Mouse (Mus musculus) forebrain, embryonic 12.5 days (tissue): Measurements from ENCODE around the gene Gm5269. TPM values are rescaled to one million over a fixed set of nuclear protein-coding genes. Genes with fewer than 3 reads are reported as not detected.

ENCODE experiments used
- ATAC-seq: fragments of 200-750 bp; cut with Nextera tagmentation; 2 replicates; pipeline ENCODE4 v1.8.0; 2017; ENCODE audit warnings: moderate TSS enrichment; ENCODE audit not compliant: low FRiP score
- H3K27ac ChIP-seq: fragments of 300-500 bp; sonication (generic); 2 replicates; pipeline ENCODE4 v1.5.1; 2016; ENCODE audit warnings: mild to moderate bottlenecking
- H3K27me3 ChIP-seq: fragments of 300-500 bp; sonication (generic); 2 replicates; pipeline ENCODE4 v1.6.1; 2016; ENCODE audit warnings: mild to moderate bottlenecking
- H3K36me3 ChIP-seq: fragments of 300-500 bp; sonication (generic); replicated peaks from 2 replicates; pipeline ENCODE4 v1.6.1; 2016; ENCODE audit warnings: mild to moderate bottlenecking
- H3K4me1 ChIP-seq: fragments of 300-500 bp; sonication (generic); 2 replicates; pipeline ENCODE4 v1.6.1; 2016
- H3K4me2 ChIP-seq: fragments of 300-500 bp; sonication (generic); 2 replicates; pipeline ENCODE4 v1.6.1; 2016; ENCODE audit warnings: mild to moderate bottlenecking, moderate library complexity
- H3K4me3 ChIP-seq: fragments of 300-500 bp; sonication (generic); replicated peaks from 2 replicates; pipeline ENCODE4 v1.5.1; 2016; ENCODE audit warnings: mild to moderate bottlenecking
- H3K9ac ChIP-seq: fragments of 300-500 bp; sonication (generic); 2 replicates; pipeline ENCODE4 v1.6.1; 2016; ENCODE audit warnings: mild to moderate bottlenecking
- H3K9me3 ChIP-seq: fragments of 300-500 bp; sonication (generic); 2 replicates; pipeline ENCODE4 v1.6.1; 2016
- WGBS: fragments of 180-500 bp; shearing (Covaris S2); methylation state at CpG from one replicate; pipeline ENCODE4 v1.1.7; 2016; 5-methylcytosine and 5-hydroxymethylcytosine counted together
- polyA plus RNA-seq: library from polyadenylated mRNA; unstranded; fragments of >200 nt; fragmentation: Nextera tagmentation; extraction: Ambion mirVana; gene quantifications from 2 replicates; pipeline ENCODE4 v1.2.1, GENCODE M21; 2016

Gene Gm5269
- polyA plus RNA-seq, 1 experiment from 2014 or later: not detected

- Histone ChIP-seq H3K9ac (no peak overlapping the region), H3K9me3 (no peaks in the 10 kb centered on the region), H3K27ac (no peak overlapping the region), H3K4me2 (no peak overlapping the region), H3K4me1 (no peaks in the 10 kb centered on the region), H3K4me3 (no peak overlapping the region), H3K36me3 (no peaks in the 10 kb centered on the region), H3K27me3 (no peaks in the 10 kb centered on the region)
- no peak for ATAC-seq
- WGBS: 76% methylated on average over 2 of the region's 2 CpGs
These were observed 14.4 kb downstream of the Gm5269 start for GRCm38 (mm10) chr1:45875640-45876039.

GRCm38 (mm10) chr1:45873250-45873649 is 16.8 kb downstream of the Gm5269 start:
- no peaks in the 10 kb centered on the region for H3K9me3 ChIP-seq
- no peak overlapping the region for H3K4me2 ChIP-seq
- no peak overlapping the region for H3K9ac ChIP-seq
- H3K27ac ChIP-seq: no peak overlapping the region
- H3K4me3 ChIP-seq: no peak overlapping the region
- no peaks in the 10 kb centered on the region for H3K4me1 ChIP-seq
- H3K27me3 ChIP-seq: no peaks in the 10 kb centered on the region
- no peak for ATAC-seq
- no peaks in the 10 kb centered on the region for H3K36me3 ChIP-seq
- 89% methylated on average over 2 of the region's 2 CpGs for WGBS

GRCm38 (mm10) chr1:45868479-45869137 is 21.5 kb downstream of the Gm5269 start:
- H3K9me3 ChIP-seq: no peaks in the 10 kb centered on the region
- ATAC-seq: no peak
- H3K27ac ChIP-seq: no peak overlapping the region
- H3K27me3 ChIP-seq: no peaks in the 10 kb centered on the region
- WGBS: 87% methylated on average over 3 of the region's 3 CpGs
- no peaks in the 10 kb centered on the region for H3K36me3 ChIP-seq
- no peaks in the 10 kb centered on the region for H3K4me1 ChIP-seq
- no peak overlapping the region for H3K9ac ChIP-seq
- no peak overlapping the region for H3K4me2 ChIP-seq
- no peak overlapping the region for H3K4me3 ChIP-seq

GRCm38 (mm10) chr1:45868050-45868449 is 22.0 kb downstream of the Gm5269 start:
- ATAC-seq: no peak

GRCm38 (mm10) chr1:45866288-45867018 is 23.6 kb downstream of the Gm5269 start:
- ATAC-seq: no peak
- Histone ChIP-seq H3K9me3 (no peaks in the 10 kb centered on the region), H3K4me3 (no peak overlapping the region), H3K4me1 (no peaks in the 10 kb centered on the region), H3K36me3 (no peaks in the 10 kb centered on the region), H3K4me2 (no peak overlapping the region), H3K9ac (no peak overlapping the region), H3K27me3 (no peaks in the 10 kb centered on the region), H3K27ac (no peak overlapping the region)
- 77% methylated on average over 3 of the region's 3 CpGs for WGBS

More at GRCm38 (mm10) chr1:45868050-45868449, 22.0 kb downstream of the Gm5269 start:
- H3K4me3 ChIP-seq: no peak overlapping the region
- 86% methylated on average over 1 of the region's 1 CpGs for WGBS
- no peak overlapping the region for H3K9ac ChIP-seq
- no peak overlapping the region for H3K4me2 ChIP-seq
- H3K27me3 ChIP-seq: no peaks in the 10 kb centered on the region
- no peaks in the 10 kb centered on the region for H3K36me3 ChIP-seq
- no peaks in the 10 kb centered on the region for H3K4me1 ChIP-seq
- no peaks in the 10 kb centered on the region for H3K9me3 ChIP-seq
- no peak overlapping the region for H3K27ac ChIP-seq

GRCm38 (mm10) chr1:45865727-45866126 is 24.3 kb downstream of the Gm5269 start:
- no peaks in the 10 kb centered on the region for H3K4me1 ChIP-seq
- ATAC-seq: no peak
- no peak overlapping the region for H3K4me3 ChIP-seq
- no peaks in the 10 kb centered on the region for H3K27me3 ChIP-seq
- WGBS: 82% methylated on average over 5 of the region's 5 CpGs
- H3K27ac ChIP-seq: no peak overlapping the region
- H3K4me2 ChIP-seq: no peak overlapping the region
- no peaks in the 10 kb centered on the region for H3K36me3 ChIP-seq
- H3K9ac ChIP-seq: no peak overlapping the region
- no peaks in the 10 kb centered on the region for H3K9me3 ChIP-seq

GRCm38 (mm10) chr1:45865316-45865715 is 24.8 kb downstream of the Gm5269 start:
- H3K27ac ChIP-seq: no peak overlapping the region
- no peaks in the 10 kb centered on the region for H3K36me3 ChIP-seq
- 65% methylated on average over 1 of the region's 1 CpGs for WGBS
- H3K4me3 ChIP-seq: no peak overlapping the region
- H3K4me1 ChIP-seq: no peaks in the 10 kb centered on the region
- no peak overlapping the region for H3K9ac ChIP-seq
- H3K27me3 ChIP-seq: no peaks in the 10 kb centered on the region
- no peaks in the 10 kb centered on the region for H3K9me3 ChIP-seq
- H3K4me2 ChIP-seq: no peak overlapping the region
- no peak for ATAC-seq

GRCm38 (mm10) chr1:45864564-45865014 is 25.5 kb downstream of the Gm5269 start:
- WGBS: 70% methylated on average over 4 of the region's 4 CpGs

GRCm38 (mm10) chr1:45863641-45864040 is 26.4 kb downstream of the Gm5269 start:
- H3K4me1 ChIP-seq: no peaks in the 10 kb centered on the region
- H3K4me3 ChIP-seq: no peak overlapping the region
- no peak overlapping the region for H3K9ac ChIP-seq
- no peak for ATAC-seq
- no peak overlapping the region for H3K4me2 ChIP-seq
- H3K9me3 ChIP-seq: no peaks in the 10 kb centered on the region
- H3K27ac ChIP-seq: no peak overlapping the region
- 98% methylated on average over 3 of the region's 3 CpGs for WGBS
- no peaks in the 10 kb centered on the region for H3K36me3 ChIP-seq
- no peaks in the 10 kb centered on the region for H3K27me3 ChIP-seq

More at GRCm38 (mm10) chr1:45864564-45865014, 25.5 kb downstream of the Gm5269 start:
- no peak overlapping the region for H3K27ac ChIP-seq
- ATAC-seq: no peak
- H3K9ac ChIP-seq: no peak overlapping the region
- no peak overlapping the region for H3K4me2 ChIP-seq
- no peaks in the 10 kb centered on the region for H3K9me3 ChIP-seq
- no peaks in the 10 kb centered on the region for H3K27me3 ChIP-seq
- H3K4me3 ChIP-seq: no peak overlapping the region
- H3K36me3 ChIP-seq: no peaks in the 10 kb centered on the region
- no peaks in the 10 kb centered on the region for H3K4me1 ChIP-seq

GRCm38 (mm10) chr1:45861162-45861561 is 28.9 kb downstream of the Gm5269 start:
- Histone ChIP-seq H3K27ac (no peak overlapping the region), H3K9me3 (no peaks in the 10 kb centered on the region)
- ATAC-seq: no peak

GRCm38 (mm10) chr1:45860349-45860748 is 29.7 kb downstream of the Gm5269 start:
- no peak overlapping the region for H3K4me2 ChIP-seq
- no peaks in the 10 kb centered on the region for H3K27me3 ChIP-seq
- ATAC-seq: no peak
- H3K9me3 ChIP-seq: no peaks in the 10 kb centered on the region
- 68% methylated on average over 5 of the region's 5 CpGs for WGBS
- no peak overlapping the region for H3K27ac ChIP-seq
- no peak overlapping the region for H3K4me3 ChIP-seq
- no peaks in the 10 kb centered on the region for H3K36me3 ChIP-seq
- no peaks in the 10 kb centered on the region for H3K4me1 ChIP-seq
- no peak overlapping the region for H3K9ac ChIP-seq

More at GRCm38 (mm10) chr1:45861162-45861561, 28.9 kb downstream of the Gm5269 start:
- Histone ChIP-seq H3K9ac (no peak overlapping the region), H3K36me3 (no peaks in the 10 kb centered on the region), H3K27me3 (no peaks in the 10 kb centered on the region), H3K4me3 (no peak overlapping the region), H3K4me2 (no peak overlapping the region), H3K4me1 (no peaks in the 10 kb centered on the region)

GRCm38 (mm10) chr1:45858038-45858437 is 32.0 kb downstream of the Gm5269 start:
- Histone ChIP-seq H3K9ac (no peak overlapping the region), H3K9me3 (no peaks in the 10 kb centered on the region), H3K4me1 (no peaks in the 10 kb centered on the region), H3K27me3 (no peaks in the 10 kb centered on the region), H3K4me3 (no peak overlapping the region), H3K4me2 (no peak overlapping the region), H3K36me3 (no peaks in the 10 kb centered on the region), H3K27ac (no peak overlapping the region)
- no peak for ATAC-seq
- 80% methylated on average over 1 of the region's 1 CpGs for WGBS

GRCm38 (mm10) chr1:45845466-45845865 is 44.6 kb downstream of the Gm5269 start:
- WGBS: 100% methylated on average over 1 of the region's 1 CpGs
- Histone ChIP-seq H3K36me3 (no peaks in the 10 kb centered on the region), H3K27me3 (no peaks in the 10 kb centered on the region), H3K4me2 (no peak overlapping the region), H3K4me3 (no peak overlapping the region), H3K9ac (no peak overlapping the region), H3K27ac (no peak overlapping the region), H3K9me3 (no peaks in the 10 kb centered on the region), H3K4me1 (no peaks in the 10 kb centered on the region)
- no peak for ATAC-seq
